Mouse (Mus musculus) neural tube, embryonic 12.5 days (tissue): ENCODE data around the gene Ppp4r1. TPM values are rescaled to one million over a fixed set of nuclear protein-coding genes. Genes with fewer than 3 reads are reported as not detected.

Source experiments
- ATAC-seq: fragments of 200-750 bp; cut with Nextera tagmentation; 2 replicates; pipeline ENCODE4 v1.8.0; 2017; ENCODE audit warnings: low read depth, mild to moderate bottlenecking, moderate TSS enrichment, moderate library complexity; ENCODE audit not compliant: low FRiP score
- H3K27ac ChIP-seq: fragments of 300-500 bp; sonication (generic); 2 replicates; pipeline ENCODE4 v1.5.1; 2016
- H3K27me3 ChIP-seq: fragments of 300-500 bp; sonication (generic); replicated peaks from 2 replicates; pipeline ENCODE4 v1.6.1; 2016; ENCODE audit warnings: mild to moderate bottlenecking
- H3K36me3 ChIP-seq: fragments of 300-500 bp; sonication (generic); 2 replicates; pipeline ENCODE4 v1.6.1; 2016; ENCODE audit warnings: mild to moderate bottlenecking
- H3K4me1 ChIP-seq: fragments of 300-500 bp; sonication (generic); 2 replicates; pipeline ENCODE4 v1.6.1; 2016
- H3K4me2 ChIP-seq: fragments of 300-500 bp; sonication (generic); replicated peaks from 2 replicates; pipeline ENCODE4 v1.6.1; 2016; ENCODE audit warnings: mild to moderate bottlenecking
- H3K4me3 ChIP-seq: fragments of 300-500 bp; sonication (generic); 2 replicates; pipeline ENCODE4 v1.5.1; 2016
- H3K9ac ChIP-seq: fragments of 300-500 bp; sonication (generic); 2 replicates; pipeline ENCODE4 v1.6.1; 2016; ENCODE audit warnings: mild to moderate bottlenecking
- H3K9me3 ChIP-seq: fragments of 300-500 bp; sonication (generic); 2 replicates; pipeline ENCODE4 v1.6.1; 2016; ENCODE audit warnings: mild to moderate bottlenecking
- WGBS: fragments of 180-500 bp; shearing (Covaris S2); methylation state at CpG from one replicate; pipeline ENCODE4 v1.1.7; 2016; 5-methylcytosine and 5-hydroxymethylcytosine counted together
- polyA plus RNA-seq: library from polyadenylated mRNA; unstranded; fragments of >200 nt; fragmentation: Nextera tagmentation; extraction: Ambion mirVana; gene quantifications from 2 replicates; pipeline ENCODE4 v1.2.1, GENCODE M21; 2016

Ppp4r1 gene
- polyA plus RNA-seq, 1 experiment from 2014 or later = 57.7 TPM

DNA sequence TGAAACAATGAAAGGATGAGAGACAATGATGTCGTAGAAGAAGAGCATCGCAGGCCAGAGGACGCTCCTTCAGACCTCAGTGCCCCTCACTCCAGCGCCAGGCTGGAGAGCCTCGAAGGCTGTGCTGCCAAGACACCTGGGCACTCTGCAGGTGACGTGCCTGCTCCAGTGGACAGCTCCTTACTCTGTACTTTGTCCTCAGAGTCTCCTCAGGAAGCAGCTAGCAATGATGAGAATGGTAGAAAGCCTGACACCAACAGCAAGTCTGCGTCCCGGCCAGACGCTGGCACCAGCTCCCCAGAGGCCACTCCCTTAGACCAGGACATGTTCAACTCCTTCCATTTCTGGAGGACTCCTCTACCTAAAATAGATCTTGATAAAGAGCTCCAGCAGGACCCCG, 41.9 kb downstream of the Ppp4r1 start:
- H3K4me3 ChIP-seq = no peak overlapping the region
- H3K36me3 ChIP-seq = peaks cover 50% of the 10 kb centered on the region
- no peak overlapping the region for H3K27ac ChIP-seq
- 93% methylated on average over 10 of the region's 10 CpGs for WGBS
- no peaks in the 10 kb centered on the region for H3K27me3 ChIP-seq
- no peak for ATAC-seq
- H3K4me1 ChIP-seq = peaks cover 3% of the 10 kb centered on the region; the same call in 1 of the 2 replicates
- H3K9ac ChIP-seq = no peak overlapping the region
- H3K4me2 ChIP-seq = no peak overlapping the region
- no peaks in the 10 kb centered on the region for H3K9me3 ChIP-seq

- WGBS = 78% methylated on average over 9 of the region's 9 CpGs
- Histone ChIP-seq H3K4me2 (no peak overlapping the region), H3K27ac (no peak overlapping the region), H3K4me3 (no peak overlapping the region), H3K9me3 (no peaks in the 10 kb centered on the region), H3K4me1 (peaks cover 3% of the 10 kb centered on the region; the same call in 1 of the 2 replicates), H3K36me3 (peaks cover 61% of the 10 kb centered on the region), H3K27me3 (no peaks in the 10 kb centered on the region), H3K9ac (no peak overlapping the region)
- no peak for ATAC-seq
Observed at GRCm38 (mm10) chr17:65826257-65826656, 43.9 kb downstream of the Ppp4r1 start.

GRCm38 (mm10) chr17:65827119-65827840, 44.9 kb downstream of the Ppp4r1 start:
- Histone ChIP-seq H3K9ac (no peak overlapping the region), H3K9me3 (no peaks in the 10 kb centered on the region), H3K4me3 (no peak overlapping the region), H3K27ac (no peak overlapping the region), H3K4me1 (peaks cover 3% of the 10 kb centered on the region; the same call in 1 of the 2 replicates), H3K4me2 (no peak overlapping the region), H3K27me3 (no peaks in the 10 kb centered on the region), H3K36me3 (peaks cover 66% of the 10 kb centered on the region)
- ATAC-seq = no peak
- 79% methylated on average over 16 of the region's 16 CpGs for WGBS

GRCm38 (mm10) chr17:65827904-65828303, 45.5 kb downstream of the Ppp4r1 start:
- 0 out of 2 replicates have a peak, but pooled peaks have one; percentile 50 for ATAC-seq
- Histone ChIP-seq H3K4me2 (no peak overlapping the region), H3K9ac (no peak overlapping the region), H3K27me3 (no peaks in the 10 kb centered on the region), H3K36me3 (peaks cover 70% of the 10 kb centered on the region), H3K4me3 (no peak overlapping the region), H3K9me3 (no peaks in the 10 kb centered on the region), H3K27ac (no peak overlapping the region), H3K4me1 (peaks cover 3% of the 10 kb centered on the region; the same call in 1 of the 2 replicates)
- WGBS = 95% methylated on average over 5 of the region's 5 CpGs

GRCm38 (mm10) chr17:65828951-65829350, 46.6 kb downstream of the Ppp4r1 start:
- peaks cover 3% of the 10 kb centered on the region; the same call in 1 of the 2 replicates for H3K4me1 ChIP-seq
- no peak overlapping the region for H3K9ac ChIP-seq
- H3K4me3 ChIP-seq = no peak overlapping the region
- peaks cover 78% of the 10 kb centered on the region for H3K36me3 ChIP-seq
- ATAC-seq = no peak
- H3K27ac ChIP-seq = no peak overlapping the region
- H3K9me3 ChIP-seq = no peaks in the 10 kb centered on the region
- 96% methylated on average over 11 of the region's 11 CpGs for WGBS
- H3K27me3 ChIP-seq = no peaks in the 10 kb centered on the region
- no peak overlapping the region for H3K4me2 ChIP-seq

DNA sequence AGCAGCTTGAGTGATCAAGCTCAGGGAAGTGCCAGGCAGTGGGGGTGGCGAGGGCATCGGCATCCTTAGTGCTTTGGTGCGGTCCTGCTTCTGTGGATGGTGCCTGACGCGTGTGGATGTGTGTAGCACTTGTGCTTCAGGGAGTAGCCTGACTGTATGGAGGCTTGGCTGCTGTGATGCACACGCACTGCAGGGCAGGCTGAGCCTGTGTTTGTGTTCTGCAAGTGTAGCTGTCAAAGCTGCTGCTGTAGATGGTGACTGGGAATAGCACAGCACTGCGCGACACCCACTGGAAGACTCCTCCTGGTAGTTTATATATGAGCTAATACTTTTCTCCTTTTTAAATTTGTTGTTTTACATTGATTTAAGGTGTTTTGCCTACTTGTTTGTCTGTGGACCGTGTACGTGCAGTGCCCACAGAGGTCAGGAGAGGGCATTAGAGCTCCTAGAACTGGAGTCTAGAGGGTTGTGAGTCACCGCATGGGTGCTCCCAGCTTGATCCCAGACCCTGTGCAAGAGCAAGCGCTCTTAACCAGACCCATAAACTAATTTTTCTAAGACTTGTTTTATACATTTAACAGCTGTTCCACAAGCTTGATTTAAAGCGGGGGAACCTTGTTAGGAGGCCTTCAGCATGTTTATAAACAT, 48.0 kb downstream of the Ppp4r1 start:
- Histone ChIP-seq H3K9ac (no peak overlapping the region), H3K4me3 (no peak overlapping the region), H3K4me2 (no peak overlapping the region), H3K27ac (no peak overlapping the region), H3K9me3 (no peaks in the 10 kb centered on the region), H3K27me3 (no peaks in the 10 kb centered on the region), H3K4me1 (peaks cover 3% of the 10 kb centered on the region; the same call in 1 of the 2 replicates), H3K36me3 (peaks cover 77% of the 10 kb centered on the region)
- 91% methylated on average over 13 of the region's 13 CpGs for WGBS
- ATAC-seq = no peak

DNA sequence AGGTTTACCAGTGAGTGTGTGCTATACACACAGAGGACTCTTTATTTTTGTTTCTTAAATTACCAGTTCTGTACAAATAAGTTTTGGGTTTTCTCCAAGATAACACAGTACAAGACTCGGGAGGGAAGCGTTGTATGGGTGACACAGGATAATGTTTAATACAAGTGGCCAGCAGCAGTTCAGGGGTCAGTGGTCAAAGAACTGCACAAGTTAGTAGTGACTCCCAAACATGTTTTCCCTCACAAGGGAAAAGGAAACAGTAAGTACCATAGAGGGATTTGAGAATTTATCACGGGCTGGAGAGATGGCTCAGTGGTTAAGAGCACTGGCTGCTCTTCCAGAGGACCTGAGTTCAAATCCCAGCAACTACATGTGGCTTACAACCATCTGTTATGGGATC, 51.5 kb downstream of the Ppp4r1 start:
- H3K9ac ChIP-seq = no peak overlapping the region
- H3K27me3 ChIP-seq = no peaks in the 10 kb centered on the region
- H3K9me3 ChIP-seq = no peaks in the 10 kb centered on the region
- H3K4me1 ChIP-seq = no peaks in the 10 kb centered on the region
- H3K27ac ChIP-seq = no peak overlapping the region
- H3K4me2 ChIP-seq = no peak overlapping the region
- H3K36me3 ChIP-seq = peaks cover 90% of the 10 kb centered on the region
- WGBS = 91% methylated on average over 3 of the region's 3 CpGs
- no peak for ATAC-seq
- H3K4me3 ChIP-seq = no peak overlapping the region

DNA sequence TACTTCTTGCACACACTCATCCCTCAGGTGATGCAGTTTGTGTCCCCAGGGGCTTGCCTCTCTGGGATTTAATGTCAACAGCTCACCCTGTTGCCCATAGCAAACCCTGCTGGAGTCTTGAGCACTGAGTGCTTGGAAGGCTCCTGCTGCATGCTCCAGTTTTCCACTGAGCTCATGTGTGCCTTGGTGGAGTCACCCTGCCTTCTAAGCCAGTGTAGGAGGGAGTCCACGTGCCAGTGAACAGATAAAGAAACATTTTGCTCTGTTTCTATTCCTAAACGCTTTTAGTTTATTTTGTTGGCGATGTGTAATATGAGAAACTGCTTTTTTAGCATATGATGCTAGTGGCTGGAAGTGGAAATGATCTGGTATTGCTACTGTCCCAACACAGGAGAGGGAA, 54.4 kb downstream of the Ppp4r1 start:
- Histone ChIP-seq H3K27ac (no peak overlapping the region), H3K27me3 (no peaks in the 10 kb centered on the region), H3K36me3 (peaks cover 91% of the 10 kb centered on the region), H3K9me3 (no peaks in the 10 kb centered on the region), H3K4me3 (no peak overlapping the region), H3K9ac (no peak overlapping the region), H3K4me2 (no peak overlapping the region), H3K4me1 (no peaks in the 10 kb centered on the region)
- no peak for ATAC-seq
- 96% methylated on average over 3 of the region's 3 CpGs for WGBS

- ATAC-seq = no peak
- Histone ChIP-seq H3K4me1 (no peaks in the 10 kb centered on the region), H3K27me3 (no peaks in the 10 kb centered on the region), H3K36me3 (peaks cover 89% of the 10 kb centered on the region), H3K27ac (no peak overlapping the region), H3K9me3 (no peaks in the 10 kb centered on the region), H3K9ac (no peak overlapping the region), H3K4me3 (no peak overlapping the region), H3K4me2 (no peak overlapping the region)
- 90% methylated on average over 7 of the region's 7 CpGs for WGBS
Observed at GRCm38 (mm10) chr17:65839541-65840256, 57.3 kb downstream of the Ppp4r1 start.

DNA sequence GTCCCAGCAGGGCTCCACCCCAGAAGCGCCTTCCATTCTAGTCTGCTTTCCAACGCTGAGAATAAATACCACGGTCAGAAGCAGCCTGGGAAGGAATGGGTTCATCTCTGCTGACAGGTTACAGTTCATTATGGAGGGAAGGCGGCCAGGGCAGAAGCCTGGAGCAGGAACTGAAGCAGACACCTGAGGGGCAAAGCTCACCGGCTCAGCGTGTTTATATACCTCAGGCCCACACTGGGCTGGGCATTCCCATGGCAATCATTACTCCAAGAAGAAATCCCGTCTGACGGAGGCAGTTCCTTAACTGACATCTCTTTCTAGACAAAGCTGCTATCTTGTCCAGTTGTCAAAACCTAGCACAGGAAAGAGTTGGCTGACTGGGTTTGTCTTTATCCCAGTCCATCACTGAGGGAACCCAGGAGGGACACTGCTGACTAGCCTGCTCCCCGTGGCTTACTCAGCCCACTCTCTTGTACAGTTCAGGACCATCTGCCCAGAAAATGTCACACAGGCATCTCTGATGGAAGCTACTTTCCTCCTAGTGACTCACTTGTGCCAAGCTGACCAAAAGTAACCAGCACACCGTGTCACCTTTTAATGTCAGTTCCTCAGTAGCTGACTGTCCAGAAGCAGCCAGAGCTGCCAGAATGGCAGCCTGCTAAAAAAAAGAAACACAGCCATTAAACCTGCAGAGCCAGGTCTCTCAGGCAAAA, 60.5 kb downstream of the Ppp4r1 start:
- 86% methylated on average over 10 of the region's 10 CpGs for WGBS
- no peaks in the 10 kb centered on the region for H3K27me3 ChIP-seq
- ATAC-seq = no peak
- H3K9me3 ChIP-seq = no peaks in the 10 kb centered on the region
- no peak overlapping the region for H3K9ac ChIP-seq
- peaks cover 70% of the 10 kb centered on the region for H3K36me3 ChIP-seq
- H3K4me1 ChIP-seq = no peaks in the 10 kb centered on the region
- no peak overlapping the region for H3K4me3 ChIP-seq
- H3K4me2 ChIP-seq = no peak overlapping the region
- H3K27ac ChIP-seq = no peak overlapping the region

DNA sequence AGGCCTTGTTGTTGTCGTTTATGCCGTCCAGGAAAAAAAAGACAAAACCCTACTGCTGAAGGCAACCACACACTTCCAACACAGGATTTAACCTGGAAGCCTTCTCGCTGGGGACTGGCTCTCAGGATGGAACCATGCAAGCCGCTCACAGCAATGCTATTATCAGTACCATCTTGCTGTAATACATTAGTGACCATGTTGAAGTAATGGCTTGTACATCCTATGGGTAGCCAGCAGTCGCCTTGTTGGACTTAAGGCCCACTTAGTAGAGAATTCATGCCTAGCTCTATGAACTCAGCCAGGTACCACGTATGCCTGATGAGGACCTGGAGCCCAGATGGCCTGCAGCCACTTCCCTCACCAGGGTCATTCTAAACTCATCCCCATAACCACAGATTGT, 63.0 kb downstream of the Ppp4r1 start:
- no peak overlapping the region for H3K9ac ChIP-seq
- H3K4me2 ChIP-seq = no peak overlapping the region
- ATAC-seq = no peak
- H3K36me3 ChIP-seq = peaks cover 57% of the 10 kb centered on the region
- no peak overlapping the region for H3K4me3 ChIP-seq
- no peaks in the 10 kb centered on the region for H3K4me1 ChIP-seq
- WGBS = 93% methylated on average over 6 of the region's 6 CpGs
- no peaks in the 10 kb centered on the region for H3K9me3 ChIP-seq
- no peak overlapping the region for H3K27ac ChIP-seq
- no peaks in the 10 kb centered on the region for H3K27me3 ChIP-seq
